Mouse (Mus musculus): Measurements from ENCODE around the gene Esp16. TPM values are rescaled to one million over a fixed set of nuclear protein-coding genes. Genes with fewer than 3 reads are reported as not detected.
"Not testable (repeated sequence)": the region's sequence is repeated elsewhere in the genome, so short reads cannot be mapped to it uniquely, and the experiment has no call there.

The Esp16 gene
- polyA plus RNA-seq (2014; fragmentation: Nextera tagmentation; extraction: Ambion mirVana): not detected in 2 replicates

GRCm38 (mm10) chr17:39535842-39536241 is at the start of gene Esp16:
Gene Esp16, plus strand, starts transcription at chr17:39536142.
- not testable (repeated sequence) for H3K4me3 ChIP-seq (ENCODE audit: low read depth, low read length); H3K4me1 ChIP-seq (ENCODE audit: control insufficient read depth, insufficient read depth, low read length); H3K9ac ChIP-seq (ENCODE audit: low read length); DNase-seq (ENCODE audit: low spot score); H3K27ac ChIP-seq (replicated peaks; ENCODE audit: low read depth, low read length); H3K4me2 ChIP-seq (ENCODE audit: low read depth, severe bottlenecking); ATAC-seq (ENCODE audit: insufficient number of reproducible peaks, low FRiP score, low TSS enrichment, low read depth); H3K27me3 ChIP-seq (ENCODE audit: control insufficient read depth, insufficient read depth, low read length); H3K36me3 ChIP-seq (ENCODE audit: control insufficient read depth, insufficient read depth, low read length); H3K9me3 ChIP-seq (ENCODE audit: control insufficient read depth, low read length)
- WGBS: 82% methylated on average over 6 of the region's 6 CpGs

- not testable (repeated sequence) for H3K27me3 ChIP-seq (ENCODE audit: control insufficient read depth, insufficient read depth, low read length); H3K36me3 ChIP-seq (ENCODE audit: control insufficient read depth, insufficient read depth, low read length); H3K27ac ChIP-seq (replicated peaks; ENCODE audit: low read depth, low read length); ATAC-seq (ENCODE audit: insufficient number of reproducible peaks, low FRiP score, low TSS enrichment, low read depth); DNase-seq (ENCODE audit: low spot score); H3K9ac ChIP-seq (ENCODE audit: low read length); H3K4me2 ChIP-seq (ENCODE audit: low read depth, severe bottlenecking); H3K4me3 ChIP-seq (ENCODE audit: low read depth, low read length); H3K4me1 ChIP-seq (ENCODE audit: control insufficient read depth, insufficient read depth, low read length); H3K9me3 ChIP-seq (ENCODE audit: control insufficient read depth, low read length)
Measured at GRCm38 (mm10) chr17:39498043-39498442, 37.9 kb upstream of the Esp16 start.

Other genes starting within 250 kb of the Esp16 start
- not detected in 2 replicates for gene Esp18, start 129.8 kb upstream of the Esp16 start, polyA plus RNA-seq (2014; fragmentation: Nextera tagmentation; extraction: Ambion mirVana)
- not detected in 2 replicates for gene Esp15, start 104.8 kb downstream of the Esp16 start, polyA plus RNA-seq (2014; fragmentation: Nextera tagmentation; extraction: Ambion mirVana)